Mouse (Mus musculus) olfactory bulb, adult 2 months (tissue): Measurements from ENCODE around the gene Dus2. TPM values are rescaled to one million over a fixed set of nuclear protein-coding genes. Genes with fewer than 3 reads are reported as not detected.

Experiments used
- H3K27ac ChIP-seq: fragments of 200-500 bp; 2 replicates; pipeline ENCODE4 v1.5.1; 2012; ENCODE audit warnings: low read depth, low read length; ENCODE audit not compliant: insufficient read depth
- H3K4me1 ChIP-seq: fragments of 200-500 bp; 2 replicates; pipeline ENCODE4 v1.6.1; 2012; ENCODE audit warnings: low read length; ENCODE audit not compliant: control insufficient read depth, insufficient read depth
- H3K4me3 ChIP-seq: fragments of 200-500 bp; 2 replicates; pipeline ENCODE4 v1.5.1; 2012; ENCODE audit warnings: mild to moderate bottlenecking, low read depth, low read length, moderate library complexity; ENCODE audit not compliant: insufficient read depth
- CTCF ChIP-seq: fragments of 200-500 bp; IDR thresholded peaks from 2 replicates; pipeline ENCODE4 v1.5.1; 2012; ENCODE audit warnings: low read depth, mild to moderate bottlenecking, low read length, moderate library complexity; ENCODE audit not compliant: insufficient read depth
- POLR2A ChIP-seq: fragments of 200-500 bp; IDR thresholded peaks from 2 replicates; pipeline ENCODE4 v1.6.1; 2012; ENCODE audit warnings: mild to moderate bottlenecking, low read depth, low read length, moderate library complexity; ENCODE audit not compliant: insufficient read depth
- WGBS: fragments of 180-500 bp; shearing (Covaris S2); methylation state at CpG from one replicate; pipeline ENCODE4 v1.1.7; 2018; 5-methylcytosine and 5-hydroxymethylcytosine counted together
- polyA plus RNA-seq: library from polyadenylated mRNA; stranded (reverse); fragments of >200 nt; gene quantifications from 2 replicates; pipeline ENCODE4 v1.2.4, GENCODE M21; 2012; ENCODE audit warnings: low replicate concordance; ENCODE audit not compliant: missing spikeins, insufficient read depth, insufficient read length

The Dus2 gene
- polyA plus RNA-seq, 1 experiment = not detected

- TF ChIP-seq CTCF (no peak), POLR2A (no peak)
- 97% methylated on average over 1 of the region's 1 CpGs for WGBS
- H3K27ac ChIP-seq = no peak overlapping the region
- H3K4me3 ChIP-seq = no peak overlapping the region
- no peaks in the 10 kb centered on the region for H3K4me1 ChIP-seq
Measured at GRCm38 (mm10) chr8:106077452-106078067, 86.4 kb downstream of the Dus2 start.

- Histone ChIP-seq H3K4me3 (no peak overlapping the region), H3K27ac (no peak overlapping the region), H3K4me1 (no peaks in the 10 kb centered on the region)
- TF ChIP-seq POLR2A (no peak), CTCF (no peak)
- WGBS = 73% methylated on average over 4 of the region's 4 CpGs
Measured at GRCm38 (mm10) chr8:106102321-106102720, 111.2 kb downstream of the Dus2 start.

Other genes starting within 250 kb of the Dus2 start
- not detected in 2 replicates for gene Gfod2, start 232.7 kb upstream of the Dus2 start, polyA plus RNA-seq
- gene Ranbp10, start 164.0 kb upstream of the Dus2 start, polyA plus RNA-seq = not detected in 2 replicates
- gene Tsnaxip1, start 163.6 kb upstream of the Dus2 start, polyA plus RNA-seq = not detected in 2 replicates
- gene Cenpt, start 138.1 kb upstream of the Dus2 start, polyA plus RNA-seq = not detected in 2 replicates
- not detected in 2 replicates for gene Thap11, start 136.2 kb upstream of the Dus2 start, polyA plus RNA-seq
- gene Nutf2, start 130.8 kb upstream of the Dus2 start, polyA plus RNA-seq = not detected in 2 replicates
- not detected in 2 replicates for gene Edc4, start 110.5 kb upstream of the Dus2 start, polyA plus RNA-seq
- gene Nrn1l, start 97.8 kb upstream of the Dus2 start, polyA plus RNA-seq = not detected in 2 replicates
- gene Pskh1, start 90.9 kb upstream of the Dus2 start, polyA plus RNA-seq = not detected in 2 replicates
- gene Ctrl, start 57.5 kb upstream of the Dus2 start, polyA plus RNA-seq = not detected in 2 replicates
- gene Psmb10, start 52.9 kb upstream of the Dus2 start, polyA plus RNA-seq = not detected in 2 replicates
- not detected in 2 replicates for gene Lcat, start 48.0 kb upstream of the Dus2 start, polyA plus RNA-seq
- gene Slc12a4, start 25.2 kb upstream of the Dus2 start, polyA plus RNA-seq = not detected in 2 replicates
- gene Dpep3, start 11.9 kb upstream of the Dus2 start, polyA plus RNA-seq = not detected in 2 replicates
- not detected in 2 replicates for gene Dpep2nb, start 14.6 kb downstream of the Dus2 start, polyA plus RNA-seq
- gene Ddx28, start 20.5 kb downstream of the Dus2 start, polyA plus RNA-seq = not detected in 2 replicates
- gene Nfatc3, start 67.5 kb downstream of the Dus2 start, polyA plus RNA-seq = 102 and 111 TPM in 2 replicates
- not detected in 2 replicates for gene Esrp2, start 145.6 kb downstream of the Dus2 start, polyA plus RNA-seq
- gene Pla2g15, start 159.1 kb downstream of the Dus2 start, polyA plus RNA-seq = not detected in 2 replicates
- gene Slc7a6, start 177.5 kb downstream of the Dus2 start, polyA plus RNA-seq = not detected in 2 replicates
- not detected in 2 replicates for gene Slc7a6os, start 219.6 kb downstream of the Dus2 start, polyA plus RNA-seq
- gene Prmt7, start 219.6 kb downstream of the Dus2 start, polyA plus RNA-seq = not detected in 2 replicates